ENCODE assay signal across 17 mouse cellular contexts in the genomic region with DNA sequence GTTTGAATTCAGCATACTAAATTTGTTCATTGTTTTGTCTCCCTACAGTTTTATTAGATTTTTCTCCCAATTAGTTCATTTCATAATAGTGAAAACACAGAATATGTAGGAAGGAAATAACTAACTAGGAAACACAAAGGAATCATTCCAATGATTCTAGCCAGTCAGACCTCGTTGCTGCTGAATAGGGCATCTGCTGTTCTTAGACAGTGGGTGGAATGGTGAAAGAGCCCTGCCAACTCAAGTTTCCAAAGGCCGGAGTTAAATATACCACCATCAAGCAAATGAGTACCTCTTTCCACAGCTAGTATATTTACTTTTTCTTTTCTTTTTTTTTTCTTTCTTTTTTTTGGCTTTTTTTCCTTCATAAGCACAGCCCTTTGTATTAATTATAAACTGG. TPM values are rescaled to one million over a fixed set of nuclear protein-coding genes. Genes with fewer than 3 reads are reported as not detected.
"Had no signal": no experiment of that assay in that cellular context is flagged by ENCODE, and none has a peak within 500 bp of the region (broad histone marks: within the 10 kb centered on the region; RNA-seq: fewer than 3 reads in every experiment).

No protein-coding gene starts in this region.

- H3K4me3 ChIP-seq: limb, embryonic 12.5 days; liver, embryonic 13.5 days; lung, embryonic 15.5 days; megakaryocyte, embryonic 14.5 days; neural tube, embryonic 13.5 days had no signal

- DNase-seq: kidney, adult 11 months; kidney, adult 9 months; kidney, postnatal 36 days; liver; liver, embryonic 13.5 days; liver, postnatal 0 days; lung, postnatal 14 days; retina, postnatal 1 day; right cerebral cortex, postnatal 25 days; thymus, adult 18-20 months; thymus, postnatal 14 days had no signal

- H3K27ac ChIP-seq: kidney, postnatal 0 days; limb, embryonic 12.5 days; liver, embryonic 13.5 days; lung, embryonic 15.5 days; macrophage; neural tube, embryonic 13.5 days had no signal

RNA-seq across cellular contexts. Expression of a gene that starts 55.4 kb away (rescaled TPM):
- polyA plus RNA-seq: kidney, postnatal 0 days; liver, postnatal 0 days; macrophage had no signal
